Mouse (Mus musculus) c-Kit-positive CD71-positive TER-119-negative erythroid progenitor cells, embryonic 14.5 days (primary cell): ENCODE measurements around the gene Ppp6r1.

Experiments used
- DNase-seq: peaks from one replicate; pipeline ENCODE4 v3.0.0-alpha.2; 2013; ENCODE audit warnings: low read depth

Ppp6r1 gene

GRCm38 (mm10) chr7:4658912-4659551 is at the start of gene Ppp6r1:
TSS of gene Ppp6r1 (minus strand) at chr7:4659019.
- DNase-seq = peak; percentile 95

- peak; percentile 46 for DNase-seq
Observed at GRCm38 (mm10) chr7:4705098-4705497, 46.3 kb upstream of the Ppp6r1 start.

- DNase-seq = no peak
Observed at GRCm38 (mm10) chr7:4703195-4703594, 44.4 kb upstream of the Ppp6r1 start.

- no peak for DNase-seq
Observed at GRCm38 (mm10) chr7:4702334-4702733, 43.5 kb upstream of the Ppp6r1 start.

GRCm38 (mm10) chr7:4693004-4693403 is 34.2 kb upstream of the Ppp6r1 start:
- DNase-seq = no peak

GRCm38 (mm10) chr7:4690951-4691653 is 32.3 kb upstream of the Ppp6r1 start:
- DNase-seq = no peak

- DNase-seq = no peak
Observed at GRCm38 (mm10) chr7:4690387-4690786, 31.6 kb upstream of the Ppp6r1 start, which contains the start of gene Brsk1. TSS of gene Brsk1 (plus strand) at chr7:4690604.

GRCm38 (mm10) chr7:4684632-4685417 is 26.0 kb upstream of the Ppp6r1 start, which contains the start of gene Hspbp1:
TSS of gene Hspbp1 (minus strand) at chr7:4685068.
- peak; percentile 97 for DNase-seq

- no peak for DNase-seq
Observed at GRCm38 (mm10) chr7:4684203-4684602, 25.4 kb upstream of the Ppp6r1 start.

- no peak for DNase-seq
Observed at GRCm38 (mm10) chr7:4683307-4683706, 24.5 kb upstream of the Ppp6r1 start.

GRCm38 (mm10) chr7:4675200-4675599 is 16.4 kb upstream of the Ppp6r1 start:
- no peak for DNase-seq

- no peak for DNase-seq
Observed at GRCm38 (mm10) chr7:4674114-4674731, 15.4 kb upstream of the Ppp6r1 start.

GRCm38 (mm10) chr7:4671956-4672355 is 13.1 kb upstream of the Ppp6r1 start:
- DNase-seq = no peak

GRCm38 (mm10) chr7:4670655-4671255 is 11.9 kb upstream of the Ppp6r1 start:
- peak; percentile 88 for DNase-seq

GRCm38 (mm10) chr7:4669156-4669555 is 10.3 kb upstream of the Ppp6r1 start:
- DNase-seq = no peak

GRCm38 (mm10) chr7:4668506-4668905 is 9.7 kb upstream of the Ppp6r1 start:
- no peak for DNase-seq

- no peak for DNase-seq
Observed at GRCm38 (mm10) chr7:4666871-4667270, 8.1 kb upstream of the Ppp6r1 start.

GRCm38 (mm10) chr7:4663742-4664141 is 4.9 kb upstream of the Ppp6r1 start:
- DNase-seq = no peak

- DNase-seq = no peak
Observed at GRCm38 (mm10) chr7:4663179-4663578, 4.4 kb upstream of the Ppp6r1 start.

- DNase-seq = no peak
Observed at GRCm38 (mm10) chr7:4659911-4660443, 1.2 kb upstream of the Ppp6r1 start.

GRCm38 (mm10) chr7:4658128-4658907 is 501 bp downstream of the Ppp6r1 start:
- no peak for DNase-seq
